Mouse (Mus musculus) CD8-positive naive resting alpha-beta T cell, adult 57 days (primary cell): Measurements from ENCODE around the gene Ung. TPM values are rescaled to one million over a fixed set of nuclear protein-coding genes. Genes with fewer than 3 reads are reported as not detected.

Source experiments
- total RNA-seq: library from RNA; stranded (reverse); gene quantifications from one replicate; pipeline ENCODE4 v1.2.4, GENCODE M21; 2023

Ung gene
- 14.1 TPM for total RNA-seq

DNA sequence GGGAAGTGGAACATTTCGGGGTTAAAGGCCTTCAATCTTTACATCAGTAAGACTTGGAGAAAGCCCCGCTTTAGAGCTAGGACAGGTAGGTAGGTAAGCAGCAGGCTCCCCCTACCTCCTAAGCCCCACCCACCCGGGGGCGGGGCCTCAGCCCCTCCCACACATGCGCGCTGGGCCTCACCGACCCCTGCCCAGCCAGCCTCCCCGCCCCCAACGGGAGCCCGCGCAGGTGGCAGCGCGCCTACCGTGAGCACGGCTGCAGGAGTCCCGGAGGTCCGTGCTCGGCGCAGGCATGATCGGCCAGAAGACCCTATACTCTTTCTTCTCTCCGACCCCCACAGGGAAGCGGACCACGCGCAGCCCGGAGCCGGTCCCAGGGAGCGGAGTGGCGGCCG lies at the start of gene Ung:
Gene Ung (plus strand): TSS at position 176 of the 395 bp plus-strand sequence.

DNA sequence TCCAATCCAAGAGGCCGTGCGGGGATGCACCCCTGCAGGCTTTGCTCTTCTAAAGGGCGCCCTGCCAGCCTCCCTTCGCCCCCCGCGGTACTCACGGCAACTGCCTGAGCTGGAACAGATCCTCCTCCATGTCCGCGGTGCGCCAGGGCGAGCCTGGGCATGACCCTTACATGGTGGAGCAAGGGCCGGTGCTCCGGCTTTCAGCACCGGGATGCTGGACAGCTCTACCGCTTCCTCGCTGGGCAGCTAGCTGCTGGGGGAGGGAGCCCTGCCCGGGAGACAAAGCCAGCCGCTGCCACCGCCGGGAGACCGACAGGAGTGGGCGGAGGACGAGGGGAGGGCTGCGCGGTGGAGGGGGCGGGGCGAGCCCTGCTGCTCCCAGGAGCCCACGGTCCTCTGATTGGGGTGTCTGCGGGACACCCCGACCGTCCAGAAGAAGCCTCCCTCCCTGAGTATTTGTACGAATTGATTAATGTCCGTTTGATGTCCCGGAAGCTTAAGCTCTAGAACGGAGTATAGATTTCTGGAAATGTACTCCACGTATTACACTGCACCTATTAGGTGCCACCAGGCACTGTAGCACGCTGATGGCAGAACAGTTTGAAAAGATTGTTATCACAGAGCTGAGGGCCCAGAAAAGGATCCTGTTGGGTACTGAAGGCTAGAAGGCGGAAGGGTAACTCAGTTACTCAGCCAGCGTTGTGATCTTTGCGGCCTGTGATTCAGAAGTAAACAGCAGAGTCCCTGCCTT lies 39.0 kb upstream of the Ung start, which contains the start of gene Svop:
Gene Svop (minus strand): TSS at position 514 of the 751 bp plus-strand sequence.

DNA sequence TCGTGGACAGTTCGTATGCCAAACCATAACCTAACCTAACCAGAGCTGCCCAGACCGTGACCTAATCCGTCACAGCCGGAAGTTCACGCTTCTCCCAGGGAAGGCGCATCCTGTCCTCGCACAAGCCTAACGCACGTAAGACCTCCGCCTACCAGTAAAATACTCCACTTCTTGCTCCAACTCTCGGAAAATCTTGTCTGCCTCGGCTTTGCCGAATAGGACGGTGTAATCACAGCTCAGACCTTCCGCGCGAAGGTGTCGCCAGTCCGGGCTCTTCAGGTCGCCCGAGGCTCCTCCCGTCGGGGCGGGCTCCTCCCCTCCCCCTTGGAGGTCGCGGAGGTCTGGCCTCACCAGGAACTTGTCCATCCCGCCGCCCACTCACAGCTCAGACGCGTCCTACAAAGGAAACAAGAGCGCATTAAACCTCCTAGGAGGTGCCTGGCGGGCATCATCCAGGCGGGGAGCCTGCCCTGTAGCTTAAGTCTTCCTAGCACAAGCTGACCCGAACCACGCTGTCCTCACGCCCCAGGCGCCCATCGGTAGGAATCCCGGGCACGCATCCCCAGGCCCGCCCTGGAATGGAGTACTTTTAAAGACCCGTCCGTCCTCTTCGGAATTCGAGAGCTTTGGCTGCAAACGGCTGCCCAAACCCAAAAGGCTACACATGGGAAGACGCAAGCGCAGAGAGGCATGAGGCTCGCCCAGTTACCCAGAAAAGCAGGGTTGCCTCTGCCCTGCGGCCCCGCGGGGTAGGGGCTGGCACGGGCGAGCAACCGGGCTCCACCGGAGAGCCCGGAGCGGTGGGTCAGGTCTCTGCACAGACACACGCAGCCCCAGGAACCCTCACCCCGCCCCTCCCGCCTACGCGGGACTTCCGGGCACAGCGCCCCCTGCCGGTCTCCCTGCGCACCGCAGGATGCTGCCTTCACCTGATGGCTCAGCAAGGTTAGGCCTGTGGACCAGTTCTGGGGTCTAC lies 2.5 kb upstream of the Ung start, which contains the start of gene Alkbh2:
Gene Alkbh2 (minus strand): TSS at position 845 of the 976 bp plus-strand sequence.

DNA sequence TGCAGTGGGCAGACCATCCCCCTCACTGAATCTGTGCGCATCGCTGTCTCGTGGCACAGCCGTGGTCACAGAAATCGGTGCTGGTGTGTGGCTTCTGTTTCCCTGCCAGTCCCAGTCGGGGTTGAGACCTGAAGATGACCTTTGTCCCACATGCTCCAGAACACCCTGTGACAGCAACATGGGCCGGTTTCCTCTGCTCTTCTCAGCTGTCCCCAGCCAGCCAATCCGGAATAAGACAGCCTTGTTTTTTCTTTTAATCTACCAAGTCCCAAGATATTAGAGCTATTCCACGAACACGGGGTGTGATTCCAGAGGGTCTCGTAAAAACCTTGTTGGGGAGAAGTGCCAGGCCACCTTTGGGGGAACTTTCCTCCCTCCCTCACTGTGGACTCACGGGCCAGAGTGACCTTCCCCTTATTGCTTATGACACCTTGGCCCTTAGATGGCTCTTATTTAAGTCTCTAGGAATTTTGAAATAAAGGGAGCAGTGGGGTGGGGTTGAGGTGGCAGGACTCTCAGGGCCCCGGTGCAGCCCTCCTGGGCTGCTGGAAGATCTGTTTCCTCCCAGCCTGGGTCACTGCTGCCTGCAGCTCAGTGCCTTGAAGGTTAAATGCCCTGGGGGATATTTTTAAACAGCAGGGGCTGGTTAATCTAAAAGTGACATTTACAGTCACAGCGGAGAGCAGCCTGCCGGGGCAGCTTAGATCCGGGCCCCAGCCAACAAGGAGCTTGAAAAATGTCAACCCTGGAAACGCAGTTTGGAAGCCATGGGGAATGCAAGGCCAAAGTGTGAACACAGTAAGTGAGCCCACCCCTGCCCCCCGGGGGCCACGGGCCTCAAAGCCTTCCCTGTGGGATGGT lies 16.1 kb downstream of the Ung start, which contains the start of gene Acacb:
Gene Acacb (plus strand): TSS at position 508 of the 861 bp plus-strand sequence.

Other genes starting within 250 kb of the Ung start
- 48.4 TPM for gene Coro1c, start 221.6 kb upstream of the Ung start, total RNA-seq
- gene Ssh1, start 136.5 kb upstream of the Ung start, total RNA-seq = 25.7 TPM
- gene Dao, start 126.7 kb upstream of the Ung start, total RNA-seq = 0.77 TPM
- gene Usp30, start 64.9 kb upstream of the Ung start, total RNA-seq = 21.9 TPM
- not detected for gene Svop, start 38.8 kb upstream of the Ung start, total RNA-seq
- 8.5 TPM for gene Alkbh2, start 2.2 kb upstream of the Ung start, total RNA-seq
- gene Acacb, start 16.1 kb downstream of the Ung start, total RNA-seq = 15.8 TPM
- gene Foxn4, start 143.4 kb downstream of the Ung start, total RNA-seq = not detected
- gene Myo1h, start 158.8 kb downstream of the Ung start, total RNA-seq = 10.0 TPM